Mouse (Mus musculus): ENCODE results near the gene Olfr1189.
"Not testable (repeated sequence)": the region's sequence is repeated elsewhere in the genome, so short reads cannot be mapped to it uniquely, and the experiment has no call there.

The Olfr1189 gene

DNA sequence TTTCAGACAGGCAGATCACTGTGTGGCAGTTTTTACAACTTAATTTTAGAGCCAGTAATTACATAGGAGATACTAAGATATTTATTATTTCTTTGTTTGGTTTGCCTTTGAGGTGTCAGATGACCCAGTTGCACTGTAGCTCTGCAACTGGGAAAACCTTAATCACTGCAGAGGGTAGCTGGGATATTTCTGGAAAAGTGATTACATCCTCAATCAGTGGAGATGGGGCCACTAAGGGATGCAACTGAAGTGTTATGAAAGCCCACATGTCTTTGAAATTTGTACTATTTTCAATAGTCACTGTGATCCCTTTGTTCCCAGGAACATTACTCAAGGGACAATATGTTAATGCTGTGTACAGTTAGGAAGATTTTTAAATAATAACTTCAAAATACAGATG, at the start of gene Olfr1189:
TSS of gene Olfr1189 (plus strand) at position 301 of the 400 bp plus-strand sequence.
- DNase-seq, result no peak

DNA sequence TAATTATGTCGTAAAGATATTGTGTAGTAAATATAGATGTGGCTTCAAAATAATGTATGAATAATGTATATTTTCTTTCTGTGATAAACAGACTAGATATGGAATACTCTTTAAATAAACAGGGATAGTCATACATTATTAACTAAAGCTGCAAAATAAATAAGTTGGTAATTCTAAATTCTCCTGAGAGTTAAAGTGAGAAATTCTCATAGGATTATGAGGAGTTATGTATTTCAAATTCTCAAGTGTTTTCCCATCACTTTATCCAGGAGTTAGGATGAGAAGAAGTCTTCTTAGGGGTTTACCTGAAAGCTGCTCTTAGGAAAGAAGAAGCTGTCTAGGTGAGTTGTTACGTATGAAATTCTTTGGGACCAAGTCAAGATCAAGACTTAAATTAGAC, 29.6 kb upstream of the Olfr1189 start, which contains the start of gene Olfr1188:
TSS of gene Olfr1188 (plus strand) at position 301 of the 400 bp plus-strand sequence.
- no peak for DNase-seq

DNA sequence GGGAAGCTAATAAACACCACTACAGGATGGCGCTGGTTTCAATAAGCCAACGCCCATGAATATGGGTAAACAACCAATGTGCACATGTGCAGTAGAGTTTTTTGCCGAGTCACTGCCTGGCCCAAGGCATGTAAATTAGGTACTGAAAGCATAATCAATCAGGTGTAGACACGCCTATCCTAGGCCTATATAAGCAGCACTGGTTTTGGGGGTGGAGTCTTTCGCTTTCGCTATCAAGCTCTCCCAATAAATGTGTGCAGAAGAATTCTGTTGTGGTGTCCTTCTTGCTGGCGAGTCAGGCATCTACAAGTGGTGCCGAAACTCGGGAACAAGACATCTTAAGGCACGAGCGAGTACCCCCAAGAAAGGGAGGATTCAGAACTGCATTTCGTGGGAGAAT, 13.6 kb upstream of the Olfr1189 start:
- DNase-seq, result not testable (repeated sequence)

DNA sequence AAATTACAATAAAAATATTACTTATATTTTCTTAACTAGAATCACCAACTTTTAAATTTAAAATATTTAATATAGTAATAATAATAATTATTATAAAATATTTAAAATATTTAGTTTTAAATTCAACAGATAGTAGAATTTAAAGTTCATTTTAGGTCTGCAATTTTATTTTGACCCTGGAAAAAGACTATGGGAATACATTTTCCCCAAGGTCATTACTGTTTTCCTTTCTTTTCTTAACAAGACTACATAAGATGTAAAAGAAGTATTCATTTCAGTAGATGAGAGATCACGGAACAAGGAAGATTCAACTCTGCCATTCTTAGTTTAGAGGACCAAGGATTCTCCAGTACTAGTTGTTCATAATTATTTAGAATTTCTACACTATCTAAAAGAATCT, 54.0 kb downstream of the Olfr1189 start, which contains the start of gene Olfr1191-ps1:
TSS of gene Olfr1191-ps1 (plus strand) at position 301 of the 400 bp plus-strand sequence.
- not testable (repeated sequence) for DNase-seq
